Mouse (Mus musculus): ENCODE results near the gene Gbf1.

Gbf1 gene

GRCm38 (mm10) chr19:46314872-46315742, 162.8 kb downstream of the Gbf1 start:
- peak; percentile 71 to 76 for DNase-seq (ENCODE audit: low spot score in 2 of 2)

- peak; percentile 29 to 64 for DNase-seq (ENCODE audit: low spot score in 2 of 2)
Measured at GRCm38 (mm10) chr19:46315752-46316610, 163.7 kb downstream of the Gbf1 start.

DNA sequence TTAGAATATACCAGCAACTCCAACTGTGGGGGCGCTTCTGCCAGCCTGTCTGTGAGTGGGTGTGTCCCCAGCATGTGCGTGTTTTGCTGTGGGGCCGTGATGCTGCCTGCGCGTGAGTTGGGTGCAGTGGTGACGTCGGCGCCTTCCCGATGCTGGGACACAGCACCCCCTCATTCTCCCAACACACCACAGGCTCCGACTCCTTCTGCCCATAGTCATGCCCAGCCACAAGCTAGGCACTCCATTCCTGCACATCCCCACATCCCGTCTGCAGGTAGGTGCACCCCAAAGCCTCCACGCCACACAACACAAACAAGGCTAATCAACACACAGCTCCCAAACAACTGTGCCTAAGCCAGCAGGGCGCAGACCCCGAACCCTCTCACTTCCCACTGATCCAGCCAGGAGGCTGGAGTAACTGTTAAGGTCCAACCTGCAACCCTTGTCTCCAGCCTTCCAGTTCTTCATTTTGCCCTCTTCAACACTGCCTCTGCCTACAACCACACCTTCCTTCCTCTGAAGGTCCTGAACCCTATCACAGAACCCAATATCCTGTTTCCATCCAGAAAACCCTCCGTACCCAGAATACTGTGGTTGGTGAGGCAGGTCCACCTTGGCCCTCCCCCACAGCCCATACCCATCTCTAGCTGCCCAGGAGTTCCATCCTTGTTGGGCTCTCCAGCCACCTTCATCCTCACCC, 164.7 kb downstream of the Gbf1 start:
- peak in 1 of 2 experiments; percentile 66 for DNase-seq (ENCODE audit: low spot score in 2 of 2)

DNA sequence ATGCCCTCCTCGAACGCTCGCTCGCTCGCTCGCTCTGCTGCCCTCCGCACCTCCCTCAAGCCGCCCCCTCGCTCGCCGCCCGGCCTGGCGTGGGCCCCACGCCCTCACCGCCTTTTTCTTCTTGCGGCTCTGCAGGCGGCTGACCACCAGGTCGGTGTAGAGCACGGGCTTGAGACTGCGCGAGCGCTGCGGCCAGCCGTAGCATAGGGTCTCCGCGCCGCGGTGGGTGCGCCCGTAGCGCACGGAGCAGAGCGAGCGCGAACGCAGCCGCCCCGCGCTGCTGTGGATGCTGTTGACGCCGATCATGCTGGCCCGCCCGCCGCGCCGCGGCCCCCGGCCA, 165.2 kb downstream of the Gbf1 start:
- DNase-seq (ENCODE audit: low spot score in 2 of 2), result peak in 1 of 2 experiments; percentile 62

- peak; percentile 12 to 68 for DNase-seq (ENCODE audit: low spot score in 2 of 2)
Measured at GRCm38 (mm10) chr19:46318031-46318471, 165.7 kb downstream of the Gbf1 start.

- DNase-seq (ENCODE audit: low spot score in 2 of 2), result peak; percentile 34 to 70
Measured at GRCm38 (mm10) chr19:46318586-46319378, 166.5 kb downstream of the Gbf1 start.

GRCm38 (mm10) chr19:46320076-46320785, 167.9 kb downstream of the Gbf1 start:
- peak; percentile 11 to 60 for DNase-seq (ENCODE audit: low spot score in 2 of 2)

DNA sequence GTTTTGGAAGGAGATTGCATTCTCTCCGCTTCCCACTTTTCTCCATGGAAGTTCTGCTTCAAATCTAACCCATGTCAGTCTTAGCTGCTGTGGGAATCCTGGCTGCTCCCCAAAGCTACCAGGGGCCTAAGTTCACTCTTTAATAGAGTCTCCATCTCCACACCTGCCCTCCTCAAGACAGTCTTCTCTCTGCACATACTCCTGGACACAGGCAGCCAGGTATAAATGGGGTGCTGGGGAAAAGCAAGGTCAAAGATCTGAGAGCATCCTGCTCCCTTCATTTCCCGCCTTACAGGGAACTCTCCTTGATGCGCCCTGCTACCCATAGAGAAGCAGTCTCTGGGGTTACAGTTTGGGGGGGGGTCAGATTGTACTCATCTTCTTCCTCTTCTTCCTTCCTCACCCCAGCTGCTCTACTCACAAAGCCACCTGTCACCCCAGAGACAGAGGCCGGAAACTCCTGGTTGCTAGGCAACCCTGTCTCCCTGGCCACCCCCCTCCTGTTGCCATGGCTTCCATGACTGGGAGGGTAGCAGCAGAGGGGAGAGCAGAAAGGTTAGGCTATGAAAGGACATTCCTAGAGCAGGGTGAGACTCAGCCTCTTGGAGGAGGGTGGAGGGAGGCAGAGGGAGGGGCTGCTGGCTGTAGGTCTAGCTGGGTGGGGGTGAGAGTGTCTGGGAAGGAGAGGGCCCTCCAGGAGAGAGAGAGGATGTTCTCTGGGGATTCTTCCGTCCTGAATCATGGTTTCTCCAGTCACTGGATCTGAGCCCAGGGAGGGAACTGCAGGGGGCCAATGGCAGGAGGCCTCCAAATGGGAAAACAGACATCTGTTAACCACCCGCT, 169.0 kb downstream of the Gbf1 start:
- peak in 1 of 2 experiments; percentile 57 for DNase-seq (ENCODE audit: low spot score in 2 of 2)

- no peak for DNase-seq (ENCODE audit: low spot score in 2 of 2)
Measured at GRCm38 (mm10) chr19:46322144-46322995, 170.1 kb downstream of the Gbf1 start.

GRCm38 (mm10) chr19:46322996-46323572, 170.8 kb downstream of the Gbf1 start:
- DNase-seq (ENCODE audit: low spot score in 2 of 2), result no peak

DNA sequence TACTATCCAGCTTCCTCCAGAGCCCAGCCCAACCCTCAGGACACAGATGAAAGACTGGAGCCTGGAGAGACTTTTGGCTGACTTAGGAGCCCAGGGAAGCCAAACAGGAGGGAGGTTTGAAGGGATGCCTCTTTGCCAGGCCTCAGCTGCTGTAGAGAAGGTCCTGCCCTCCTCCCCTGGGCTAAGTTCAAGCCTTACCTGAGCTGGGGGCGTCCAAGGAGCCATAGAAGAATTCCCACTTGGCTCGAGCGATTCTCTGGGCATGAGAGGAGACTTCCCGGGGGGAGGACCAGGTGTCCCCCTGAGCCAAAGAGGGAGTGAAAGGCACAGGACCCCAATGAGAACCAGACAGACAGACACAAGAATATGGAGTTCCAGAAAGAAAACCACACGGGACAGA, 171.4 kb downstream of the Gbf1 start:
- DNase-seq (ENCODE audit: low spot score in 2 of 2), result no peak

- DNase-seq (ENCODE audit: low spot score in 2 of 2), result no peak
Measured at GRCm38 (mm10) chr19:46324366-46324765, 172.1 kb downstream of the Gbf1 start.

GRCm38 (mm10) chr19:46324918-46325317, 172.6 kb downstream of the Gbf1 start:
- DNase-seq (ENCODE audit: low spot score in 2 of 2), result no peak

DNA sequence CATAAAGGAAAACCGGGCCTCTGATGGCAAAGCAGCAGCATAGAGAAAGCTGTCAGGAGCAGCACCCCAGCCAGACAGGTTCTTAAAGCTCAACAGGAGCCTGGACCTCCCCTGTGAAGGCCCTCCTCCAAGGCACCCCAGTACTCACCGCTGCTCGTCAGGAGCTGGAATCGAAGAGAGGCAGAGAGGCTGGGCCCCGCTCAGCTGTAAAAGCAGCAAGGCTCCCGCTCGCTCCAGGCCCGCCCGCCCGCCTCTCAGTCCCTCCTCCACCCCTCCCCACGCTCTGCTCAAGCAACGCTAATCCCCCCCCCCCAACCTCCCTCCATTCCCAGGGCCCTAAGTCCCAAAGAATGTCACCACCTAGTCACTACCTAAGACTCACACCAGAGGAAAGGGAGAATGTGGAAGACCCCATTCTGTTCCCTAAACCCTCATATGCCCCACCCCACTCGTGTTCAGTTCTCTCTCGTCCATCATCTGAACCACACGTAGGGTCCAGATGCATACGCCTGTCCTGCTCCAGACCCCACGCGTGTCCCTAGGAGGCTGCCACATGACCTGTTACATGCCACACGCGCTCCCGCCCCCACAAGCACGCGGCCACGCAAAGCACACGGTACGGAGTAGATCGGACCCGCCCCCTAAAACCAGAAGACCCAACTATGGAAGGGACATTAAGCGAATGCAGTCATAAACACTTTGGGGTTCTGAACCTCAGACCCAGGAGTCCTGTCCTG, 173.9 kb downstream of the Gbf1 start:
- DNase-seq (ENCODE audit: low spot score in 2 of 2), result no peak

DNA sequence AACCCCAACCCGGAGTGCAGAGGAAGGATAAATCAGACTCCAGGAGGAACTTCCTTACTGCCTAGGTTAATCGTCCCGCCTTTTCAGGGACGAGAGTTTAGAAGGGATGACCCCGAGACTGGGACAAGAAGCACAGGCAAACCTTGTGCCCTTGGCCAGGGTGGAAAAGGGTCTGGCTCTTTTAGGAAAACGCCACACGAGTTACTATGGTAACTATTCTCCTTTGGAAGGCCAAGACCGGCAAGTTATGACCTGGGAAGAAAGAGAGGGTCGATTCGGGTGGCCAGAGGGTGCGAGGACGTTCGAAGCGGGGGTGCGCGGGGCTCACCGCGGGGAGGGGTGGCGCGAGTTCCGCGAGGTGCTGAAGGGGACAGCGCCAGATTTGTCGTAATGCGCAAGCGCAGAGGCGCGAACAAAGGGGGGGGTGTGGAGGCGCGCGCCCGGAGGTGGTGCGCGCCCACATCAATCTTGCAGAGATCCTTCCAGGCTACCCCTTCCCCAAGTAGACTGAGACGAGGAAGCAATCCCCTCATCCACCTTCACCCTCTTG, 174.5 kb downstream of the Gbf1 start, which contains the start of gene Psd:
TSS of gene Psd (minus strand) at position 401 of the 550 bp plus-strand sequence.
- peak; percentile 56 to 84 for DNase-seq (ENCODE audit: low spot score in 2 of 2)

DNA sequence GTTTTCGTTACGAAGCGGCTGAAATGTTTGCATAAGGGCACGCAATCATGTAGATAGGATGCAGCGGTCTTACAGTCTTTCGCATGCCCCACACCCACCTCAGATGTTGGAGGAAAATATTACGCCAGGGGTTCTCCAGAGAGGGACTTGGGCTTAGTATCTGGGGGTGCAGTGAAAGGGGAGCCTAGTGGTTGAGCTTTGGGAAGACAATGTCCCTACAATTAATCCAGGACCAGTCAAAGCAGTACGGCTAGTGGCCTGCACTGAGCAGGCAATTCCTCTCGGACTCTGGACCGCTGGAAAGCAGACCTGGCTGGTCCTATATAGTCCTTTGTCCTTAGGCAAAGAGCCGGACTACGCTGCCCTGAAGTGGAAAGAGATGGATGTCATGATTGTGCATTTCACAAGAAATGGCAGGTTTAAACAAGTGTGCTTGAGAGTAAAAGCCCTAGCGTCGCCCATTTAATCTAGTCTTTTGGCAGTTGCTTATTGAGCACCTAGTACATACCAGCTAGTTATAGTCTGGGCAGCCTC, 175.3 kb downstream of the Gbf1 start:
- peak in 1 of 2 experiments; percentile 63 for DNase-seq (ENCODE audit: low spot score in 2 of 2)
